Mouse (Mus musculus) left cerebral cortex, adult 2 months (tissue): Measurements from ENCODE around the gene Nol4l. TPM values are rescaled to one million over a fixed set of nuclear protein-coding genes. Genes with fewer than 3 reads are reported as not detected.

Experiments used
- DNase-seq, 2 experiments: peaks; one replicate each; pipeline ENCODE4 v3.0.0; 2021 to 2022; ENCODE audit warnings: low spot score in 2 of 2, mixed read lengths in 1 of 2; ENCODE audit errors: extremely low spot score in 1 of 2
- H3K27ac ChIP-seq: fragments of 200-600 bp; 2 replicates; pipeline ENCODE4 v1.8.1; 2022
- H3K4me3 ChIP-seq: fragments of 200-600 bp; 2 replicates; pipeline ENCODE4 v1.8.1; 2022
- CTCF ChIP-seq: fragments of 200-600 bp; IDR thresholded peaks from 2 replicates; pipeline ENCODE4 v1.8.1; 2022; ENCODE audit warnings: antibody characterized with exemption, mild to moderate bottlenecking, moderate library complexity
- intact Hi-C: fragments of 180-260 bp; cut with DNase I; formaldehyde crosslinking; loops from one replicate; pipeline ENCODE4 v1.15.1; 2025
- total RNA-seq, 2 experiments: library from RNA; stranded (reverse); gene quantifications; 2 replicates each; pipeline ENCODE4 v1.2.3; 2021

Nol4l gene
- total RNA-seq, 2 experiments from 2014 or later = 45.0 to 51.3 TPM

DNA sequence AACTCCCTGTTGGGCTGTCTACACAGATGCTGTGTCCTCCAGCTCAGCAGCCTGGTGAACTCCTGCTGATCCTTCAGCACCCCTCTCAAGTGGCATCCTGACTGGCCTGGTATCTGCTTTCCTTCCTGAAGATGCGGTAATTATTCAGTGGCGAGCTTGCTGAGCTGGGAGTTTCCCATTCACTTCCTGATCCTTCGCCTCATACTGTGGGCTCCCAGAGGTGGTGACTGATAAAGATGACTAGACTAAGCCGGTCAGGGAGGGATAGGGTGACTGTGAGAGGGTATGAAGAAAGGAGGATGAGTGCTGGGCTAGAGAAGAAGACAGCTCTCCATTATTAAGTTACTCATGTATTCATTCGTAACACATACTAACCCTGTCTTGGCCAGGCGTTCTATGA lies 28.7 kb upstream of the Nol4l start:
- no peak for DNase-seq
- no peak overlapping the region for H3K27ac ChIP-seq
- no peak for TF ChIP-seq CTCF
- intact Hi-C loops = loop anchor here (2.0 kb wide), 1 partner anchor 28 kb away; no protein-coding TSS in a partner anchor
- no peak overlapping the region for H3K4me3 ChIP-seq

DNA sequence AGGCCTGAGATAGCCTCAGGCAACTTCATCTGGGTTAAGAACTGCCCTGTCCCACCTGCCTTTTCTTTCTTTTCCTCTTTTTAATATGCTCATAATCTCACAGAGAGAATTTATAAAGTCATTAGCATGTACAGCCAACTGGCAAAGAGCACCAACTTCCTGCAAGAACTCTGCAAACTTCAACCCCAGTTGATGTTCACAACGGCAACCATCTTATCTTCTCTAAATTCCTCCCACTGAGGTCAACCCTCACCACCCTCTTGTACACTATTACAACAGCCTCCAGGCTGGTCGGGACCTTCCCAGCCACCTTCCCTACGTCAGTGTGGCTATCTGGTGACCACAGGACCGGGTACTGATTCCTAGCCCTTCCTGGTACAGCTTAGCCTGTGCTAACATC lies 27.5 kb upstream of the Nol4l start:
- intact Hi-C loops = no loop called here
- no peak overlapping the region for H3K4me3 ChIP-seq

DNA sequence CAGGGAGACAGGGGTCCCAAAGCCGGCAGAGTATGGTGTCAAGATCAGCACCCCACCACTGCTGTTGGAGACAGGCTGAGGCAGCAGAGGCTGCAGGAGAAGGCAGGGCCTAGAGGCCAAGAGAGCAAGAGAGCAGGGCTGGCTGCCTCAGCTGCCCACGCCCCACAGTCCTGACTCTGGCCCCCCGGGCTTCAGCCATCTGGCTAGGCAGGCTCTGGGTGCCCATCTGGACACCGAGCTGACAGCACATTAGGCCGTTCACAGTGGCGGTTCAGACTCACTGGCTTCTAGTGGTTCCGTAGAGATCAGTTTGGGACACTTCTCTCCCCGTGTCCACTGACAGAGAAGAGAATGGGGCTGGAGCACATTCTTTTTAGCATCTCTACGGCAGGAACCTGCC lies 26.4 kb upstream of the Nol4l start:
- Histone ChIP-seq H3K4me3 (no peak overlapping the region), H3K27ac (no peak overlapping the region)
- intact Hi-C loops = no loop called here
- no peak for DNase-seq
- TF ChIP-seq CTCF = no peak

More for the DNA sequence above, 27.5 kb upstream of the Nol4l start:
- TF ChIP-seq CTCF = no peak
- H3K27ac ChIP-seq = no peak overlapping the region
- DNase-seq = no peak

DNA sequence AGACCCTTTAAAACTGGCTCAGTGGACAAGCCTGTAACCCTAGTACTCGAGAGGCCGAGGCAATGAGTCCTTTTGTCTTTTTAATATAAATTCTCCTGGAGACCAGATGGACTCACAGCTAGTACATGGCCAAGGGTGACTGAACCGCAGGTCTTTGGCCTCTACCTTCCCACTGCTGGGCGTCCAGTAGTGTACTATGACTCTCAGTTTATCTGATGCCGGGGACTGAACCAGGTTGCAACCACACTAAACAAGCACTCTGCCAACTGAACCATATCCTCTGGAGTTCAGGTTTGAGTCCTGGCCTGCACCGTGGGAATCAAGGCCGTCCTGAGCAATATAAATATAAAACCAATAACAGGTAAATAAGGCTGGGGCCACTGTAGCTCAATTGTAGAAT lies 24.8 kb upstream of the Nol4l start:
- no peak overlapping the region for H3K4me3 ChIP-seq
- no peak for TF ChIP-seq CTCF
- intact Hi-C loops = no loop called here
- DNase-seq = no peak
- H3K27ac ChIP-seq = no peak overlapping the region

DNA sequence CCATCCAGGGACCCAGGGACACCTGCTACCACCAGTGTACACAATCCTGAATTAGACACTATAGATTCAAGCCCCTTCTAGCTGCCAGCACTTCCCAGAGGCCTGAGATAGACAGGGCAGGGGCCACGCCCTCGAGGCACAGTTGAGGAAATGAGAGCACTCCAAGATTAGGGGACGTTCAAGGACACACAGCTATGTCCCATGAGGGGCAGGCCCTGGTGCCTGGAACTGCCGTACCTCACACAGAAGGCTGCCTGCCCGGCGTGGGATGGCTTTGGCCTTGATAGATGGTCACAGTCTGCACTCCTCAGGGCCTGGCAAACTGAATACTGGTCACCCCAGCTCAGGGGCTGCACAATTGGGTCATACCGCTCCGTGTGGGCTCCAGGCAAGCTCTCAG lies 19.7 kb upstream of the Nol4l start:
- no peak overlapping the region for H3K4me3 ChIP-seq
- DNase-seq = no peak
- no peak overlapping the region for H3K27ac ChIP-seq
- TF ChIP-seq CTCF = no peak
- intact Hi-C loops = no loop called here

DNA sequence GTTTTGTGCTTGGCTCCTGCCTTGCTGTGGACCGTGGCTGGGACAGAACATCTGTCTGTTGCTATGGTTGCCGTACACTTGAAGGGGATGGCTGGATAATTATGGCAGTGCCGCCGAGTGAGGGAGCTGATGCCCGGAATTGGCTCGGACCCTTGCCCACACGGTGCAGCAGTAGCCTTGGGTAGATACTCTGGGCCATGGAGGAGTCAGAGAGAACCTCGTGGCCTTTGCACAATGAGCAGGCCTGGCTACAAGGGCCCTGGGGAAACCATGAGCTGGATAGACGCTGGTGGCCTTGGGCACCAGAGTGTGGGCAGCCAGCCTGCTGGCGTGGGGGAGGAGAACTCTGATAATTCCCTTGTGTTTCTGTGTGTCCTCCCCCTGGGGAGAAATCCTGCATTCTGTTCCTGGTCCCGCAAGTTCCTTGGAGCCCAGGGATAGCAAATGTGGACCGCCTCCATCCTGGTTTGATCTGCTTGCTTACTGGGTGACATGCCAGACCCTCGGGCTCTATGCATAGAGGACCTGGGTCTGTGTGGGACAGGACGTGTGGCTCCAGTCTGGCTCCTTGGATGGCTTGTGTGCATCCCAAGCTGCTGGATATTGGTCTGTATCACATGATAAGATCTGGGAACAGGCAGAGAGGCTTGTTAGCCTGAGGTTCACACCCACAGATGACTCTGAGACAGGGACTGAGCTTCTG lies 18.6 kb upstream of the Nol4l start:
- TF ChIP-seq CTCF = no peak
- Histone ChIP-seq H3K4me3 (no peak overlapping the region), H3K27ac (no peak overlapping the region)
- no peak for DNase-seq
- intact Hi-C loops = no loop called here

DNA sequence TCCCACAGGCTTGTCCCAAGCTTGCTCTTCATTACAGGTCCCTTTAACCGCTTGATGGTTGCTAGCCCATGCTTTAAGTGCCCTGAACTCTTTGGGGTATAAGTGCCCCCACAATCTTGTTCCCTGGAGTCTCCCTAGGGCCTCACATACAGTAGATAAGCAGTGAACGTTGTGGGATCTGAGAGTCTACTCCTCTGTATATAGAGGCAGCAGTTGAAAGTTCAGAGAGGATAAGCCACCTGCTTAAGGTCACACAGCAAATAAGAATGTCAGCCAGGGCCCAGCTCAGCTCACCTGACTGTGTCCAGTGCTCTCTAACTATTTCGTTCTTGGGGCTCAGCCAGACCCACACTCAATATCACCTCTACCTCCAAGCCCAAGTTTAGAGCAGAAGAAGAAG lies 17.9 kb upstream of the Nol4l start:
- DNase-seq = no peak
- TF ChIP-seq CTCF = no peak
- Histone ChIP-seq H3K4me3 (no peak overlapping the region), H3K27ac (no peak overlapping the region)
- intact Hi-C loops = no loop called here

DNA sequence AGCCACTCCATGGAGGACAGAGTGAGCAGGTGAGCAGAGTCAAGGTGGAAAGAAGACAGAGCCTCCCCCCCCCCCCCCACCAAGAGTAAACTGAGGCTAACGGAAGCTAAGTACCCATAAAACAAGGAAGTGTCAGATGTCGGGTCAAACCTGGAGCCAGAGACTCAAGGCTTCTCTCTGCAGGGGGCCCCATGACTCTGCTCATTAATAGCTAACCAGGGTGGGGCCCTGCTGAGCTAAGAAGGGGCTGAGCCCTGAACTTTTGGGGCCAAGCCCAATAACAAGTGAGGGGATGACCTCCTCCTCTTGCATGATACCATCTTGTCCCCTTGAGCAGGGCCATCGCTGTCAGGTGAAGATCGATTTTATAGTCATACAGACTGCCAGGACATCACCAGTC lies 17.2 kb upstream of the Nol4l start:
- intact Hi-C loops = no loop called here

DNA sequence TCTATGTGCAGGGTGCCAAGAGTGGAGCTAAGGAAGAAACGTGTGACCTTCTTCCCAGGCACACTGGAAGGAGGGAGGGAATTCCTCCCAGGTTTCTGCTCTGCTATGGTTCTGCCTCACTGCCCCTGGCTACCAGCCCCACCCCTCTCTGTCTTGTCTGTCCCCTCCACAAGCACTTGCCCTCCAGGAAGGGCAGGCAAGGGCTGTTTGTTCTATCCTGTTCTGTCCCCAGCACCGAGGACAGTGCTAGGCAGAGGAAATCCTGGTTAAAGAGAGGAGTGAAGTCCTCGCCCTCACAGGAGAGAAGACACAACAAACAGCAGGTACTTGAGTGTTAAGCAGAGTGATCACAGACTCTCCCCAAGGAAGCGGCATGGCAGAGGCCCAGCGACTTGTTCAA lies 16.7 kb upstream of the Nol4l start:
- DNase-seq = no peak

More for the DNA sequence above, 17.2 kb upstream of the Nol4l start:
- no peak for DNase-seq
- no peak for TF ChIP-seq CTCF
- no peak overlapping the region for H3K27ac ChIP-seq
- no peak overlapping the region for H3K4me3 ChIP-seq

DNA sequence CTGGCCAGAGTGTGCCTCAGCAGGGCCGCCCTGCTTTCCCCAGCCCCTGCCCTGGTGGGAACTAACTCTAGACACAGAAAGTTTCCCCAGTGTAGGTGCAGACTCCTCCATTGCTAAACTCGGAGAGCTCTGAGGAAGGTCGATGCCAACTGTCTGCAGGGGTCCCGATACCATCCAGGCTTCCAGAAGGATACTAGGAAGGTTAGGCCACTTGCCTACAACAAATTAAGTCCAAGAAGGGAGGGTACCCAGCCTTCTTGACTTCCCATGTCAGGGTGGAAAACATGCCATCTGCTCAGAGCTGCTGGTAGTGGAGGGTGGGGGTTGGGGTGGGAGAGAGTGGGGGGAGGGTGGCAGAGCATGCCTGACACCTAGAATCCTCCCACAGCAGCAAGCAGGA lies 15.0 kb upstream of the Nol4l start:
- no peak for TF ChIP-seq CTCF
- H3K4me3 ChIP-seq = no peak overlapping the region
- no peak for DNase-seq
- H3K27ac ChIP-seq = peak overlapping the region; percentile 8; the same call in 1 of the 2 replicates
- intact Hi-C loops = no loop called here

More for the DNA sequence above, 16.7 kb upstream of the Nol4l start:
- H3K4me3 ChIP-seq = no peak overlapping the region
- TF ChIP-seq CTCF = no peak
- no peak overlapping the region for H3K27ac ChIP-seq
- intact Hi-C loops = no loop called here

DNA sequence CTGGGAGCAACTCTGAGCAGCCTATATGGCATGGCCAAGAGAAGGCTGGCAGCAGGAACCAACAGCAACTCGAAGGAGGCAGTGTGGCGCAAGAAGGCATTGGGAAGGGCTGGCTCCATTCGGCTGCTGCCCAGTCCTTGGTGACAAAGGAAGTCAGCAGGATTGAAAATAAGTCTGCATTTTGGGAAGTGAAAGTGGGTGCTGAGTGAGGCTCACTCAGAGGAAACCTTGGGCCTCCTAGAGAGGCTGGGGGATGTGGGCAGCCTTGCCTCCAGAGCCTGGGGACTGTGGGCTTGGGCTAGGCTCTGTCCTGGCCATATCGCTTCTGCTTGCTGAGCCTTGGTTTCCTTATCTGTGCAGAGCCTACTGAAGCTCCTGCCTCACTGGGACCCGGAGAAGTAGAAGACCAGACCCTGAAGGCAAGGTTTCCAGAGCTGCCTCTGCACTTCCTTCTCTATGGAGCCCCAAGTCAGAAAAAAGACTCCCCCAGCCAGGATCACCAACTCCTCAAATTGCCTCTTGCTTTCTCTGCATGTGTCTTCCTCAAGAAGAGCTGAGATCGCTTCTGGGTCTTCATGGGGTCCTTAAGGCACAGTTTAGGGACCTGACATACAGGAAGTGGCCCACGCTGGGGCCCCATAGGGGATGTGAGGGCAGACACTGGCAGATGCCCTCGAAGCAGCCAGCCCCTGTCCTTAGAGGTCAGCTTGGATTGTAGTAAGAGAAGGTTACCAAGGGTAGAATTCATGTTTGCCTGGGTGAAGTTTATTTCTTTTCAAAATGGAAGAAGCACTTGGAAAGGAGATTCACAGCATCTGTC lies 14.3 kb upstream of the Nol4l start:
- Histone ChIP-seq H3K27ac (0 out of 2 replicates have a peak overlapping the region, but pooled peaks have one; percentile 8), H3K4me3 (no peak overlapping the region)
- intact Hi-C loops = no loop called here
- no peak for TF ChIP-seq CTCF
- DNase-seq = no peak

DNA sequence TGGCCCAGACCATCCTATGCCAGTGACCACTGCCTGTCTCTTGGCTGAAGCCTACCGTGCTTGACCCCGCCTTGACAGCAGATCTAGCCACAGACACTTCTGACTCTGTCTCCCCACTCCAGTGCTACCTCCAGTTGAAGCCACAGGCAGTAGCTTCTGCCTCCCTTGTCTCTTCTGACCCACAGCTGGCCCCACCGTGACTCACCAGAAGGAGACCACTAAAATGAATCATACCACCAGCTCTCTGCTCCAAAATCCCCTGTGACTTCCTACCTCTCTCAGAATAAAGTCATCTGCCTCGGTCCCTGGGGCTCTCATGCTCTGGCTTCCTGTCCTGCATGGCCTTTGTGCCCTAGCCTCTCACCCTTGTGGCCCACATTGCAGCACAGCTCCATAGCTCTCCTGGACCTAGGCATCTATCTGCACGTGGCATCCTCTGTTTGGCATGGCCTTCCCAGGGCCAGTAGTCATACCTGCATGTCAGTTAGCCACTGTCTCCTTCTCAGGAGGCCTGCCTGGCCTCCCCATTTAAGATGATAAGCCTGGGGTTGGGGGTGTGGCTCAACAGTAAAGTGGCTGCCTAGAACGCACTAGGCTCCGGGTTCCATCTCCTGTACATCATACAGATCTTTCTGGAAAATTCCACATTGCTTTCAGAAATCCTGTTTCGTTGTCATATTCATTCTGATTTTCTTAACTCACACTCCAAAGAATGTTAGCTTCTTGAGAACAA lies 13.3 kb upstream of the Nol4l start:
- no peak for TF ChIP-seq CTCF
- intact Hi-C loops = no loop called here
- Histone ChIP-seq H3K4me3 (no peak overlapping the region), H3K27ac (no peak overlapping the region)
- no peak for DNase-seq
